Mouse (Mus musculus) brain, embryonic 18.5 days (tissue): ENCODE results near the gene Alg9.
"Not testable (repeated sequence)": the region's sequence is repeated elsewhere in the genome, so short reads cannot be mapped to it uniquely, and the experiment has no call there.

ENCODE experiments used
- DNase-seq: peaks from one replicate; pipeline ENCODE4 v3.0.0-alpha.2; 2012; ENCODE audit warnings: low read depth, low spot score

Alg9 gene

GRCm38 (mm10) chr9:50816512-50816911 is 41.7 kb downstream of the Alg9 start:
- no peak for DNase-seq

GRCm38 (mm10) chr9:50818050-50818449 is 43.2 kb downstream of the Alg9 start:
- no peak for DNase-seq

DNA sequence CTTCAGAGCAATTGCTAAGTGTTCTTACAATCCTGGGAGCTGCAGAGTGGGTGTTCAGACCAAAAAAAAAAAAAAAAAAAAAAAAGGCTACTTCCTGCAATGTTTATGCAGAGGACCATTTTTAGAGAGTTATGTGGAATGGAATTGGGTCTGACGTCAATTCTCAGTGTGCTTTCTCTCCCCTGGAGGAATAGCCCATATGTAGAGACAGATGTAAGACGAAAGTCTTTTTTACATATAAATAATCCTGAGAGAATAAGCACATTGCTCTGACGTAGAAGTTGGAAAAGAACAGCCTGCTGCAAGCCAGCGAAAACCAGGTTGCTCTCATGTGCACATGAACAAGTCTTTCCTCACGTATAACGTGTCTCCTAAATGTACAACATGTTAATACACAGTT is 44.9 kb downstream of the Alg9 start:
- no peak for DNase-seq

GRCm38 (mm10) chr9:50821651-50822050 is 46.8 kb downstream of the Alg9 start:
- DNase-seq = no peak

- no peak for DNase-seq
Observed at GRCm38 (mm10) chr9:50822216-50822615, 47.4 kb downstream of the Alg9 start.

DNA sequence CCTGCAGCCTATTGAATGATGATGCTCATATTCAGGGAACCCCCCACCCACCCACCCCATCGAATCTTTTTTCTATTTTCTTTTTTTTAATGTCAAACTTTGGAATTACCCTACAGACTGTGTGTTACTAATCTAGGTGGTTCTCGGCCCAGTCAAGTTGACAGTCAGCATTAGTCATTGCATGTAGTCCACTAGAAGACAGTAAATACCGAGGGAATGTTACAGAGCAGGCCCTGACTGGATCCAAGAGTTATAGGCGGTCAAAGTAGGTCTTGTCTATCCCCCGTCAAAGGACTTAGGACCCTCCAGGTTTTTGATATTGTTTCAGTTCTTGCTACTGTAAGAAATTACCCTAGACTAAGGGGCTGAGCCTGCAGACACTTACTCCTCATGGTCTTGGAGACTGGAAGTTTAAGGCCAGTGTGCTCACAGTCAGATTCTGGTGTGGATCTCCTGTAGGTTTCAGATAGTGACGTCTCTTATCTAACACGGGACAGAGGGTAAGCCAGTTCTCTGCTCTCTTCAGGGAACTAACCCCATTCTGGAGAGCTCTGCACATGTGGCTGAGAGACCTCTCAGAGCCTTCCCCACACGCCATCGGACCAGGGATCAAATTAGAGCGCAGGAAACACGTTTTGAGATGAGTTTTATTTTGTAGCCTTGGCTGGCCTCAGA is 49.1 kb downstream of the Alg9 start:
- no peak for DNase-seq

DNA sequence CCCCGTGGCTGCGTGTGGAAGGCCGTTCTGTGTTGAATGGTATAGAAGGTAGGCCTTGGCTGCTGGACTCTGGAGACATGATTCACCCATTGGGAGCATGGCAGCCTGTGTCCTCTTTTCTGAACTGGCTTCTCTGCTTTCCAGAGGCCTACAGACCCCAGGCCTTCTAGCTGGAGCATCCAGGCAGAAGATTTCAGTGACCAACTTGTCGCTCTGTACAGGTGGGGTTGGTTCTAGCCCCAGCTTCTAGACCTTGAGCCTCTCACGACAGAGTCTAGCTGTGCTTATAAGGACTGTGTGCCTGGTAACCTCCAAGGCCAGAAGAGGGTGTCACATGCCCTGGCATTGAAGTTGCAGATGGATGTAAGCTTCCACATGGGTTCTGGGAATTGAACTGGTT is 56.7 kb downstream of the Alg9 start:
- no peak for DNase-seq

DNA sequence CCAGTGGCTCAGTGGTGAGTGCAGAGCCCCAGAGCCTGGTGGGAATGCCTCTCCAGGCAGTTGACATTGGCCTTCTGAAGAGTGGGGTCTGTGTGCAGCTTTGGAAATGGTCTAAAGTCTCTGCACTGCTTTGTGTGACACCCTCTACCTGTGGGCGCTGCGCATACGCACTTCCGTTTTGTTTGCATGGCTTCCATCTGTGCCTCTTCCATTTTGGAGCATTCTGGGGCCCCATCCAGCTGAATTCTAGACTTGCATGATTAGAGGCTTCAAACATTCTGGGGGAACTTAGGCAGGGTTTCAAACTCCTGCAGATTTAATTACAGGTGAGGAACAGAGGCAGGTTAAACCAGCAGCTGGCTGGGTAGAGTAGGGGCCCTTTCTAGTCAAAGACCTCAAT is 57.3 kb downstream of the Alg9 start:
- DNase-seq = no peak

DNA sequence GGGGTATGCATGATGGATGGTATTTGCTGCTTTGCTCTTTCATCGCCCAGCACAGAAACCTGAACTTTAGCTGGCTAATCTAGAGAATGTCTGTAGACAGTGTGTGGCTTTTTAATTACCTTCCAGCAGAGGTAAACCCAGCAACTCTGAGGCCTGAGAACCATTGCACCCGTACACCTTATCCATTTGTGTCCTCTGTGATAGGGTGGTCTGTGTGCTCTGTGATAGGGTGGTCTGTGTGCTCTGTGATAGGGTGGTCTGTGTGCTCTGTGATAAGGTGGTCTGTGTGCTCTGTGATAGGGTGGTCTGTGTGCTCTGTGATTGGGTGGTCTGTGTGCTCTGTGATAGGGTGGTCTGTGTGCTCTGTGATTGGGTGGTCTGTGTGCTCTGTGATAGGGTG is 57.8 kb downstream of the Alg9 start:
- not testable (repeated sequence) for DNase-seq

- no peak for DNase-seq
Observed at GRCm38 (mm10) chr9:50833786-50834185, 59.0 kb downstream of the Alg9 start.

DNA sequence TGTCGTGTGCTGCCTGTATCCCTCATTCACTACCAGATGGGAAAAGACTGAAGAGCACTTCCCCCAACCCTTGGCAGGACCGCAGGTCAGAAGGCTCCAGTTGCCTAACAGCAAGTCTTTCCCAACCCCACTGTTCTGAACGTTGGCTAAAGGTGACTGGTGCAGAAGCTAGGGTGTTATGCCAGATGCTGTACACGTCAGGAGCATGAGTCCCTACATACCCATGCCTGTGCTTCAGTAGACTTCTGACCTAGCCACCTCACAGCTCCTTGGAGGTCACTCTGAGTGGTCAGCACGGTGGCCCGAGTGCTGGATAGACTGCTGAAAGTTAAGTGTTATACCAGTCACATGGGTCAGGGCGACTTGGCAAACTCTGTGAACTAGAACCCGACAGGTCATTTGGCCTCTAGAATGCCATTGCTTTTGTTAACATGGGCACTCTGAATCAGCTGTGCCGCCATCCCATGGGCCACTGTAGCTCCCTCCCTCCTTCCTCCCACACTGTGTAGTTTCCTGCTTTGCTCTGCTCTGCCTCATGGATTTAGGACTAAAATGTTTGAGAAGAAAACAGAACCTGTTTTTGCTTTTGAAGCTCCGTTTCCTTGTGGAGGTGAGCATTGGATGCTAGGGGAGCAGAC is 60.4 kb downstream of the Alg9 start:
- DNase-seq = no peak

DNA sequence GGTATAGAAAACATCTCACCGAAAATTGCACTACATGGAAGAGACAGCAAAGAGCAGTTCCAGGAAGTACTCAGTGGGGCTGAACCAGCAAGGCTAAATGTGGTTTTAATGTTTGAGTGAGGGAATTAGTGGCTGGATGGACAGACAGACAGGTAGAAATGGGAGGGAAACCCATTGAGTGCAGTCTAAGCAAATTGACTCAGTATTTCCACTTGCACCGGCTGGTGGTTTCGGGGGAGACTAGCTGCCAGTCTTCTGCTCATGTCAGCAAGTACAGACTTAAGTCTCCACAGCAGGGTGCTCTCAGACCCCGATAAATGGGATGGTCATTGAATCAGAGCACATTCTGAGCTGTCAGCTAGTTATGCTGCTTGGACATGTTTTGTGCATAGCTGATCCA is 61.3 kb downstream of the Alg9 start:
- DNase-seq = no peak

- DNase-seq = no peak
Observed at GRCm38 (mm10) chr9:50841079-50841789, 66.4 kb downstream of the Alg9 start.

- no peak for DNase-seq
Observed at GRCm38 (mm10) chr9:50845081-50845480, 70.3 kb downstream of the Alg9 start, which contains the start of gene Ppp2r1b. TSS of gene Ppp2r1b (plus strand) at chr9:50845301.

DNA sequence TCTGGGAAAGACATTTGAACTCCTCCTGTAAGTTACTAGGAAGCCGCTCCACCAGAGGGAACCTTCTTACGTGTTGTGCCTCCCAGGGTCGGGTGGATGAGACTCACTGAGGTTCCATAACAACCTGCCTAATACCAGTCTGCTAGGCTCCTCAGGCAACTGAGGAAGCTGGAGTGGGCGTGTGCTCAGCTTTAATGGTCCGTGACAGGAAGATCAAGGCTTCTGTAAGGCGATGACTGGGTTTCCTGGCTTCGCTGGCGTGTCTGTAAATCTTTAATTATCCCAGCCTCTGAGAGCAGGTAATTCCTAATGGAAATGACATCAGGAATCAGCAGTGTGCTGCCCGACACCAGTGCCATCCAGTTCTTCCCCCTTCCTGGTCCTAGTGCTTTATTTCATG is 70.7 kb downstream of the Alg9 start:
- DNase-seq = no peak

DNA sequence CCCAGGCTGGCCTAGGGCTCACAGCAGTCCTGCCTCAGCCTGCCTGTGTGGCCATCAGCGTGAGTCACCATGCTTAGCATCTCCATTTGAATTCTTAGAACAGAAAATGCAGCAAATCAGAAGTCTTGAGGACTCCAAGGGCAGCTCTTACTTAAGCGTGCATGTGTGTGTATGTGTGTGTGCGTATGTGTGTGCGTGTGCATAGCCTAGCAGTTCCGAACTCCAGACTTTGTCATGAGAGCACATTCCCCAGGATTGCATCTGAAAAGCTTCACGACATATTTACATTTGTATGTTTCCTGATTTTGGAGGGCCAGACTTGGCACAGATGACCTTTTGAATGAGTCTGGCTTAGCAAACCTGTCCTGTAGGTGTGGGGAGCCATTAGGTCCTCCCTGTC is 72.3 kb downstream of the Alg9 start:
- DNase-seq = no peak

DNA sequence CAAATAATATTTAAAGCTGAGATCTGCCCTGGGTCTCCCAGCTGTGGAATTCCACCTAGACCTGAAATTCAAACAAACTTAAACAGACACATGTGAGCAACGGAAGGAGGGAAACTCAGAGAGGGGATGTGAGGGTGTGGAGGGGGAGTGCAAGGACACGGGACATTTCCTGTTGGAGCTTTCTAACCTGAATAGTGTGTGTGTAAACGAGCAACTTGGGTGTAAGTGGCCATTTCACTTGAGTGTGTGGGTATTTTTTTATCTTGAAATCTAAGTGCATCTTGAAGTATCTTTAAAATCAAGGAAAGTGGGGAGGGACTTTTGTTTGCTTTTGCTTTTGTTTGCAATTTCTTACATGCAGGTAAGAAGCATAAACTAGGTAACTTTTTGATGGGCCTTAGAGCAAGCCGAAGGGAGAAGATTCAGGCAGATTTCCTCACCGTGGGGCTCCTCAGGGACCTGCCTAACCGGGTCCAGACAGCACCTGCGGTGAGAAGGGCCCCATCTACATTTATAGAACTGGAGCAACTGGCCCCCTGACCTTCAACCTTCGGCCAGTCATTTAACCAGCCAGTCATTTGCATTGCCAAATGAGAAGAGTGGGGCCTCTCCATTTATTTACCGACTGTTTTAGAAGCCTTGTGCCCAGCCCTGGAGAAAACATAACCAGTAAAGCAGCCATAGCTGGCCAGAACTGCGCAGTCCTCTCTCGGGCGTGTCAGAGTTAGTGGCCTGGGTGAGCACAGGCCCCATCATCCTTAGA is 73.0 kb downstream of the Alg9 start:
- DNase-seq = no peak

GRCm38 (mm10) chr9:50848821-50849220 is 74.0 kb downstream of the Alg9 start:
- no peak for DNase-seq

- peak; percentile 73 for DNase-seq
Observed at GRCm38 (mm10) chr9:50849249-50849648, 74.4 kb downstream of the Alg9 start.

DNA sequence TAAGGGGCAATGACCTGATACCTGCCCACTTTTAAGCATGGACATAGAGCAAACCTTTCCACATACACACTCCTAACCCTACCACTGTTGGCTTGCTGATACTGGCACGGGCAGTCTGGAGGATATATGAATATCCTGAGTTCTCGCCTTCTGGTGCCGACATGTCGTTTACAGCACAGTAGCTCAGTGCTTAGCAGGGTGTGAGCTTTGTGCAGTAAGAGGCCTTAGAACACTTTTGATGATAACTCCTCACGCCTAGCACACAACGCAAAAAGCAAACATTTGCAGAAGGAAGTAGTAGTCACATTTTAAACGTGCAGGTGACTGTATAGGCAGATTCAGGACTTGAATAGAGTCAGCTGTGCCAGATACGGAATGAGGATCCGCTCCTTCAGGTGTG is 74.9 kb downstream of the Alg9 start:
- DNase-seq = no peak

- no peak for DNase-seq
Observed at GRCm38 (mm10) chr9:50850271-50850670, 75.5 kb downstream of the Alg9 start.

GRCm38 (mm10) chr9:50850713-50851112 is 75.9 kb downstream of the Alg9 start:
- no peak for DNase-seq
